Mouse (Mus musculus) left cerebral cortex, adult 8-10 months (tissue): ENCODE measurements around the gene Lyzl6. TPM values are rescaled to one million over a fixed set of nuclear protein-coding genes. Genes with fewer than 3 reads are reported as not detected.

Experiments used
- DNase-seq, 2 experiments: peaks; one replicate each; pipeline ENCODE4 v3.0.0; 2022; ENCODE audit warnings: low spot score in 2 of 2
- total RNA-seq, 4 experiments: library from RNA; stranded (reverse); gene quantifications; 2 replicates each; pipeline ENCODE4 v1.2.4; 2022

Lyzl6 gene
- total RNA-seq, 4 experiments from 2014 or later = 0.51 TPM; not detected in 3

- DNase-seq = no peak
Measured at GRCm38 (mm10) chr11:103646301-103646700, 7.6 kb upstream of the Lyzl6 start.

GRCm38 (mm10) chr11:103645731-103646130, 7.0 kb upstream of the Lyzl6 start:
- DNase-seq = no peak

GRCm38 (mm10) chr11:103643211-103643610, 4.5 kb upstream of the Lyzl6 start:
- DNase-seq = no peak

- no peak for DNase-seq
Measured at GRCm38 (mm10) chr11:103639407-103639946, 787 bp upstream of the Lyzl6 start.

GRCm38 (mm10) chr11:103636261-103636660, 2.4 kb downstream of the Lyzl6 start:
- DNase-seq = no peak

GRCm38 (mm10) chr11:103635481-103635880, 3.2 kb downstream of the Lyzl6 start:
- no peak for DNase-seq

- no peak for DNase-seq
Measured at GRCm38 (mm10) chr11:103634806-103635205, 3.9 kb downstream of the Lyzl6 start.

- DNase-seq = no peak
Measured at GRCm38 (mm10) chr11:103627453-103627852, 11.2 kb downstream of the Lyzl6 start.

GRCm38 (mm10) chr11:103621040-103621439, 17.6 kb downstream of the Lyzl6 start, which contains the start of gene Gm884:
Gm884 (minus strand) TSS chr11:103621140.
- DNase-seq = no peak

- no peak for DNase-seq
Measured at GRCm38 (mm10) chr11:103610772-103611171, 27.9 kb downstream of the Lyzl6 start.

GRCm38 (mm10) chr11:103606611-103607010, 32.1 kb downstream of the Lyzl6 start:
- no peak for DNase-seq

Other genes starting within 250 kb of the Lyzl6 start
- 10 to 100 TPM; 17.4 to 18.2 (median 18.0) TPM for gene Plekhm1, start 226.2 kb downstream of the Lyzl6 start, total RNA-seq
- gene Lrrc37a, start 134.3 kb downstream of the Lyzl6 start, total RNA-seq = not detected
- under 1 TPM in 3 of 4 experiments, not detected in 1; 0.07 to 0.08 (median 0.07) TPM for gene Gm884, start 17.8 kb downstream of the Lyzl6 start, total RNA-seq
- gene Rprml, start 10.7 kb upstream of the Lyzl6 start, total RNA-seq = 10 to 100 TPM; 61.0 to 79.5 (median 69.2) TPM
- gene Gosr2, start 59.0 kb upstream of the Lyzl6 start, total RNA-seq = 10 to 100 TPM; 65.0 to 72.7 (median 68.9) TPM
- under 1 TPM; 0.14 to 0.39 (median 0.22) TPM for gene Wnt9b, start 110.9 kb upstream of the Lyzl6 start, total RNA-seq
- 1 to 10 TPM; 1.3 to 2.6 (median 1.9) TPM for gene Wnt3, start 135.3 kb upstream of the Lyzl6 start, total RNA-seq